8 mouse cellular contexts compared by ENCODE assay signal in the genomic region with DNA sequence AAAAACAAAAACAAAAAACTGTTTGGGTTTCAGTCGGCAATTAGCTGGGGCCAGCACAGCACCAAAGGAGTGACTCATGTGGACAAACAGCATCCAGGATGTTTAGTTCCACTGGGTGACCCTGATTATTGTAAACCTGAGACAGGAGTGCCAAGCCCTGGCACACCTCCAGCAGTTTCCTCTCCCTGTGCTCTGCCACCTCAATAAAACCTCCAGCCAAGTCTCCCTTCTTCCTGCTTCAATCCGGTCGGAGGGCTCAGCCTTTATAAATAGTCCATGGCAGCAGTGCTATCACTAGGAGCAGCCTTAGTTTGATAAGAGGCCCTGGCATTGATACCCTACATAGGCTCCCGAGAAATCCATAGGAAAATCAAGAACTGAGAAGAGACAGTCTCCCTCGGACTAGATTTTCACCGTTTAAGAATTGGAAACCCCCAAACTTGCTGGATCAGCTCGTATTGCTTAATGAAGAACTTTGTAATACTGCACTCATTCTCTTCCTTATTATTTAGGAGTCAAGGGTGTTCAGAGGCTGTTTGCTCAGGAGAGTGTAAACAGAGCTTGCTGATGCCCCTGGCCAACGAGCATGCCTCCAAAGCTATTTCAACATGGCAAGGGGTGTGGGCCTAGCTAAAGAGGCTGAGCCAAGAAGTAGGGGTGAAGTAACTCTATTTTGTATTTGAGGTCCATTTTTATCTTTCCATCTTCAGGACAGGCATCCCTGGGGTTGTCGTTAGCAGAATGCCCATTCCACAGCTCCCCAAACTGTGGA. TPM values are rescaled to one million over a fixed set of nuclear protein-coding genes. Genes with fewer than 3 reads are reported as not detected.
DNase-seq lines count a peak whose midpoint lies in the region; ATAC-seq lines count a peak whose summit lies in the region.

No protein-coding gene starts in this region.

- no peak overlapping the region for H3K4me3 ChIP-seq in hindbrain, embryonic 16.5 days (ENCODE audit: low read length)

- H3K4me1 ChIP-seq in hindbrain, embryonic 16.5 days (ENCODE audit: control insufficient read depth, insufficient read depth, low read depth, low read length) = peaks cover 8% of the 10 kb centered on the region; the same call in 1 of the 2 replicates

- WGBS in hindbrain, embryonic 16.5 days = 72% methylated on average over 9 of the region's 9 CpGs

- no peak for ATAC-seq in hindbrain, embryonic 16.5 days

- H3K36me3 ChIP-seq in hindbrain, embryonic 16.5 days (ENCODE audit: control insufficient read depth, insufficient read depth, low read length) = no peaks in the 10 kb centered on the region

- no peaks in the 10 kb centered on the region for H3K9me3 ChIP-seq in hindbrain, embryonic 16.5 days (ENCODE audit: control insufficient read depth, low read length)

- peaks cover 2% of the 10 kb centered on the region; the same call in 1 of the 2 replicates for H3K27me3 ChIP-seq in hindbrain, embryonic 16.5 days (replicated peaks; ENCODE audit: control insufficient read depth, insufficient read depth, low read length)

- no peak overlapping the region for H3K27ac ChIP-seq in hindbrain, embryonic 16.5 days (ENCODE audit: low read depth, low read length)

- no peak overlapping the region for H3K4me2 ChIP-seq in hindbrain, embryonic 16.5 days (ENCODE audit: low read length)

- peak; percentile 32 to 66 for DNase-seq in cerebellum, postnatal 25 days
- DNase-seq in cerebellum, adult 11 months = no peak
- DNase-seq in ovary, adult 18-20 months (ENCODE audit: low spot score) = peak; percentile 40
- DNase-seq in ovary, postnatal 10 days (ENCODE audit: low spot score) = no peak
- DNase-seq in kidney, postnatal 4 days = peak; percentile 60 to 66
- peak; percentile 65 for DNase-seq in testis, postnatal 10 days (ENCODE audit: low spot score)
- DNase-seq in retina, embryonic 14.5 days (ENCODE audit: low spot score) = no peak

- no peak overlapping the region for H3K9ac ChIP-seq in hindbrain, embryonic 16.5 days (ENCODE audit: low read depth, low read length)

RNA-seq across cellular contexts. Expression of a gene that starts 0.7 kb away (rescaled TPM):
- polyA plus RNA-seq in hindbrain, embryonic 16.5 days (2015; fragmentation: Nextera tagmentation; extraction: Ambion mirVana) = 1.9 and 2.7 TPM in 2 replicates

RNA-seq across cellular contexts. Expression of a gene that starts 3.0 kb away (rescaled TPM):
- 16.0 and 18.5 TPM in 2 replicates for polyA plus RNA-seq in hindbrain, embryonic 16.5 days (2015; fragmentation: Nextera tagmentation; extraction: Ambion mirVana)

RNA-seq across cellular contexts. Expression of a gene that starts 29.0 kb away (rescaled TPM):
- polyA plus RNA-seq in hindbrain, embryonic 16.5 days (2015; fragmentation: Nextera tagmentation; extraction: Ambion mirVana) = 51.0 and 54.3 TPM in 2 replicates

RNA-seq across cellular contexts. Expression of a gene that starts 38.2 kb away (rescaled TPM):
- 46.7 and 52.4 TPM in 2 replicates for polyA plus RNA-seq in hindbrain, embryonic 16.5 days (2015; fragmentation: Nextera tagmentation; extraction: Ambion mirVana)

RNA-seq across cellular contexts. Expression of a gene that starts 57.8 kb away (rescaled TPM):
- 103 and 108 TPM in 2 replicates for polyA plus RNA-seq in hindbrain, embryonic 16.5 days (2015; fragmentation: Nextera tagmentation; extraction: Ambion mirVana)

Comparison
In these comparisons a context has a peak if more than half of its experiments do, and no peak if none do; other contexts are left out.
1. DNase-seq: peak in cerebellum, postnatal 25 days (2 of 2), ovary, adult 18-20 months (single experiment), kidney, postnatal 4 days (2 of 2) and testis, postnatal 10 days (single experiment); none in cerebellum, adult 11 months (single experiment), ovary, postnatal 10 days (single experiment) and retina, embryonic 14.5 days (single experiment).